ENCODE assay signal across 20 mouse cellular contexts in the genomic region with DNA sequence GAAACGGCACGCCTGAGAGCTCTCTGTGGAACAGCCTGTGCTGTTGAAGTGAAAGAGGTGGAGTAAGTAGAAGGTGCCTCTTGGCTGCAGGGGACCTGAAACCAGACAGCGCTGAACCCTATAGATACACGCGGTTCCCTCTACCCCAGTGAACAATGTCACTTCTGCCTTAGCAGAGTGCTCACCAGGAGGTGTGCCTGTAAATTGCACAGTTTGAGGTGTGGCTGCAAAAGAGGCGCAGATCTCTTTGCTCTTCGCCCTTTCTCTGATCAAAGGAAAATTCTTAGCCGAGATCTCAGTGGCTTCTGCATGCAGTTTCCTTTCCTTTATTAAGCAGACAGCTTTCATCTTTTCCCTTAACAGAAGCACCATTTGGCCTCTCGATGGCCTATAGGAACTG. TPM values are rescaled to one million over a fixed set of nuclear protein-coding genes. Genes with fewer than 3 reads are reported as not detected.
DNase-seq lines count a peak whose midpoint lies in the region; ATAC-seq and TF ChIP-seq lines count a peak whose summit lies in the region.
"Had no signal": no experiment of that assay in that cellular context is flagged by ENCODE, and none has a peak within 500 bp of the region (broad histone marks: within the 10 kb centered on the region; RNA-seq: fewer than 3 reads in every experiment).

No protein-coding gene starts in this region.

- 0 out of 2 replicates have a peak, but pooled peaks cover 8% of the 10 kb centered on the region for H3K27me3 ChIP-seq in heart, embryonic 13.5 days (replicated peaks)
- H3K27me3 ChIP-seq in stomach, embryonic 14.5 days (ENCODE audit: control insufficient read depth, insufficient read depth, low read length): no peaks in the 10 kb centered on the region
- no peaks in the 10 kb centered on the region for H3K27me3 ChIP-seq in midbrain, embryonic 16.5 days (ENCODE audit: control insufficient read depth, insufficient read depth, low read depth, low read length)
- H3K27me3 ChIP-seq: midbrain, embryonic 15.5 days; Patski had no signal

- no peak for TF ChIP-seq CTCF in embryonic fibroblast, embryonic 13.5 days (IDR thresholded peaks at IDR 0.05; ENCODE audit: borderline replicate concordance, insufficient read depth, low read length)

- H3K4me3 ChIP-seq in heart, embryonic 13.5 days: no peak overlapping the region
- no peak overlapping the region for H3K4me3 ChIP-seq in embryonic fibroblast, embryonic 13.5 days (ENCODE audit: insufficient read depth, low read length)
- H3K4me3 ChIP-seq in stomach, embryonic 14.5 days (ENCODE audit: low read depth, low read length): no peak overlapping the region
- no peak overlapping the region for H3K4me3 ChIP-seq in midbrain, embryonic 16.5 days (ENCODE audit: low read depth, low read length)
- H3K4me3 ChIP-seq: erythroblast, embryonic 14.5 days; heart, adult 2 months; kidney, embryonic 15.5 days; midbrain, embryonic 15.5 days had no signal

- H3K27ac ChIP-seq in heart, embryonic 13.5 days (replicated peaks): no peak overlapping the region
- peak overlapping the region; percentile 72; the same call in 1 of the 2 replicates for H3K27ac ChIP-seq in embryonic fibroblast, embryonic 13.5 days (ENCODE audit: insufficient read depth, low read length)
- peak overlapping the region; percentile 90; the same call in 1 of the 2 replicates for H3K27ac ChIP-seq in stomach, embryonic 14.5 days (ENCODE audit: low read length)
- H3K27ac ChIP-seq in midbrain, embryonic 16.5 days (ENCODE audit: low read length): no peak overlapping the region
- H3K27ac ChIP-seq: heart, adult 2 months; kidney, embryonic 15.5 days; macrophage; midbrain, embryonic 15.5 days had no signal

- TF ChIP-seq POLR2A in embryonic fibroblast, embryonic 13.5 days (IDR thresholded peaks at IDR 0.05; ENCODE audit: low read depth, low read length): no peak

- H3K4me1 ChIP-seq in heart, embryonic 13.5 days: peaks cover 46% of the 10 kb centered on the region
- H3K4me1 ChIP-seq in embryonic fibroblast, embryonic 13.5 days (ENCODE audit: control insufficient read depth, insufficient read depth, low read length): peaks cover 6% of the 10 kb centered on the region; the same call in 1 of the 2 replicates
- peaks cover 26% of the 10 kb centered on the region for H3K4me1 ChIP-seq in stomach, embryonic 14.5 days (ENCODE audit: control insufficient read depth, insufficient read depth, low read length)
- H3K4me1 ChIP-seq in midbrain, embryonic 16.5 days (ENCODE audit: control insufficient read depth, insufficient read depth, low read length): peaks cover 21% of the 10 kb centered on the region

- DNase-seq in heart, postnatal 10 days: no peak
- DNase-seq in brain, adult 2 months (ENCODE audit: low read depth, low spot score): peak; percentile 44
- no peak for DNase-seq in urinary bladder, postnatal 25 days (ENCODE audit: low spot score)
- DNase-seq: cerebellum, postnatal 10 days; gastrocnemius, postnatal 10 days; heart, adult 2 months; layer of hippocampus, postnatal 36 days; lung, adult 2 months; spleen, adult 18-20 months; thymus, adult 18-20 months had no signal

- H3K9ac ChIP-seq in heart, embryonic 13.5 days: peak overlapping the region; percentile 14; the same call in 1 of the 2 replicates
- H3K9ac ChIP-seq in stomach, embryonic 14.5 days (replicated peaks; ENCODE audit: low read depth, low read length): no peak overlapping the region
- H3K9ac ChIP-seq in midbrain, embryonic 16.5 days (ENCODE audit: low read depth, low read length): no peak overlapping the region
- H3K9ac ChIP-seq: kidney, embryonic 15.5 days; midbrain, embryonic 15.5 days had no signal

- H3K9me3 ChIP-seq in heart, embryonic 13.5 days: no peaks in the 10 kb centered on the region
- no peaks in the 10 kb centered on the region for H3K9me3 ChIP-seq in stomach, embryonic 14.5 days (ENCODE audit: control insufficient read depth, low read depth, low read length)
- H3K9me3 ChIP-seq in midbrain, embryonic 16.5 days (replicated peaks; ENCODE audit: control insufficient read depth, low read length, poor library complexity, severe bottlenecking): no peaks in the 10 kb centered on the region
- H3K9me3 ChIP-seq: kidney, embryonic 15.5 days; midbrain, embryonic 15.5 days had no signal

- H3K36me3 ChIP-seq in heart, embryonic 13.5 days: no peaks in the 10 kb centered on the region
- no peaks in the 10 kb centered on the region for H3K36me3 ChIP-seq in stomach, embryonic 14.5 days (ENCODE audit: control insufficient read depth, insufficient read depth, low read length)
- no peaks in the 10 kb centered on the region for H3K36me3 ChIP-seq in midbrain, embryonic 16.5 days (ENCODE audit: control insufficient read depth, insufficient read depth, low read length)
- H3K36me3 ChIP-seq: kidney, embryonic 15.5 days; midbrain, embryonic 15.5 days had no signal

- intact Hi-C loops in heart, postnatal 10 days (cut with DNase I): no loop called here

- no peak overlapping the region for H3K4me2 ChIP-seq in heart, embryonic 13.5 days
- H3K4me2 ChIP-seq in stomach, embryonic 14.5 days (replicated peaks; ENCODE audit: low read depth, low read length): no peak overlapping the region
- H3K4me2 ChIP-seq in midbrain, embryonic 16.5 days (ENCODE audit: low read length): no peak overlapping the region
- H3K4me2 ChIP-seq: kidney, embryonic 15.5 days; midbrain, embryonic 15.5 days had no signal

- ATAC-seq in heart, embryonic 13.5 days (ENCODE audit: extremely low read depth, insufficient number of reproducible peaks, low FRiP score, low TSS enrichment): no peak
- no peak for ATAC-seq in stomach, embryonic 14.5 days (ENCODE audit: insufficient number of reproducible peaks, insufficient read depth, low FRiP score, low read depth)
- ATAC-seq in midbrain, embryonic 16.5 days: no peak; the same call in 1 of the 2 replicates
- ATAC-seq: midbrain, embryonic 15.5 days; Patski had no signal

- 57% methylated on average over 9 of the region's 9 CpGs for WGBS in heart, embryonic 13.5 days
- 55% methylated on average over 9 of the region's 9 CpGs for WGBS in stomach, embryonic 14.5 days
- WGBS in midbrain, embryonic 16.5 days: 53% methylated on average over 9 of the region's 9 CpGs

RNA-seq across cellular contexts. Expression of a gene that starts 49.2 kb away (rescaled TPM):
- 2.0 and 2.1 TPM in 2 replicates for polyA plus RNA-seq in heart, embryonic 13.5 days (2015; fragmentation: Nextera tagmentation; extraction: Ambion mirVana)
- 1 to 10 TPM; 1.3 to 1.4 TPM for total RNA-seq in heart, postnatal 10 days (2021)
- polyA plus RNA-seq in embryonic fibroblast, embryonic 13.5 days (2011; ENCODE audit: insufficient read length, low read depth, missing spikeins): 1.4 and 7.4 TPM in 2 replicates
- 17.2 and 17.5 TPM in 2 replicates for polyA plus RNA-seq in stomach, embryonic 14.5 days (2014; fragmentation: Nextera tagmentation; extraction: Ambion mirVana)
- 4.3 and 5.6 TPM in 2 replicates for polyA plus RNA-seq in midbrain, embryonic 16.5 days (2015; fragmentation: Nextera tagmentation; extraction: Ambion mirVana)
- total RNA-seq: hematopoietic stem cell, adult 5-6 weeks had no signal
- polyA plus RNA-seq: erythroblast, embryonic 14.5 days; macrophage had no signal

RNA-seq across cellular contexts. Expression of a gene that starts 54.1 kb away (rescaled TPM):
- 4.9 and 5.0 TPM in 2 replicates for polyA plus RNA-seq in heart, embryonic 13.5 days (2015; fragmentation: Nextera tagmentation; extraction: Ambion mirVana)
- total RNA-seq in heart, postnatal 10 days (2021): 10 to 100 TPM in 1 of 2 experiments, 1 to 10 TPM in 1; 9.5 to 10.2 TPM
- 7.7 and 10.2 TPM in 2 replicates for polyA plus RNA-seq in embryonic fibroblast, embryonic 13.5 days (2011; ENCODE audit: insufficient read length, low read depth, missing spikeins)
- polyA plus RNA-seq in stomach, embryonic 14.5 days (2014; fragmentation: Nextera tagmentation; extraction: Ambion mirVana): 9.2 and 10.0 TPM in 2 replicates
- polyA plus RNA-seq in midbrain, embryonic 16.5 days (2015; fragmentation: Nextera tagmentation; extraction: Ambion mirVana): 7.4 and 7.9 TPM in 2 replicates

Comparison
In these comparisons a context has a peak if more than half of its experiments do, and no peak if none do; other contexts are left out.
1. H3K27ac ChIP-seq: peak in embryonic fibroblast, embryonic 13.5 days (single experiment) and stomach, embryonic 14.5 days (single experiment); none in heart, embryonic 13.5 days (single experiment) and midbrain, embryonic 16.5 days (single experiment).